Mouse (Mus musculus) megakaryocyte progenitor cell, adult 5-6 weeks (primary cell): Measurements from ENCODE around the gene Kidins220. TPM values are rescaled to one million over a fixed set of nuclear protein-coding genes. Genes with fewer than 3 reads are reported as not detected.

Experiments used
- ATAC-seq: replicated peaks from 2 replicates; pipeline ENCODE4 v1.8.0; 2016; ENCODE audit warnings: mild to moderate bottlenecking, moderate TSS enrichment, inconsistent platforms; ENCODE audit not compliant: poor library complexity
- total RNA-seq, 2 experiments: library from RNA; stranded (forward) in 1 of 2; stranded (reverse) in 1 of 2; fragments of 157-497, 149-512 nt in 1 of 2; fragments of 200-1000 nt in 1 of 2; gene quantifications; 2 replicates each; pipeline versions ENCODE4 v1.2.3 to v1.2.4; 2015 to 2017

The Kidins220 gene
- total RNA-seq, 2 experiments from 2014 or later = 29.4 to 48.5 TPM

DNA sequence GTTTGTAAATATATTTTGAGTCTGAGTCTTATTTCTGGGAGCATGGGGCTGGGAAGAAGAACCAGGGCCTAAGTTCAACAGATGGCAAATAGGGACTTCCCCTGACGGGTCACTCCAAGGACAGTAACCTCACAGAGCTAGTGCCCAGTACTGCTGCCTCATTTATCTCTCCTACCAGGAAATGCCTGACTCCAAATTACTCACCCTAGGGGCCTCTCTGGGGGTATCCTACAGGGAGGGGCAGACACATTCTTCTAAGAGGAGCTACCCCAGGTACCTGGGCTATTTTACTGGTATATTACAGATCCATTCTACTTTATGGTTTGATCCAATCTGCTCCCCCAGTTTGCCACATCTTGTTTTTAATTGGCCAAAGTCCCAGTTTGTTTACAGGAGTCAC, 114.7 kb downstream of the Kidins220 start:
- no peak for ATAC-seq

DNA sequence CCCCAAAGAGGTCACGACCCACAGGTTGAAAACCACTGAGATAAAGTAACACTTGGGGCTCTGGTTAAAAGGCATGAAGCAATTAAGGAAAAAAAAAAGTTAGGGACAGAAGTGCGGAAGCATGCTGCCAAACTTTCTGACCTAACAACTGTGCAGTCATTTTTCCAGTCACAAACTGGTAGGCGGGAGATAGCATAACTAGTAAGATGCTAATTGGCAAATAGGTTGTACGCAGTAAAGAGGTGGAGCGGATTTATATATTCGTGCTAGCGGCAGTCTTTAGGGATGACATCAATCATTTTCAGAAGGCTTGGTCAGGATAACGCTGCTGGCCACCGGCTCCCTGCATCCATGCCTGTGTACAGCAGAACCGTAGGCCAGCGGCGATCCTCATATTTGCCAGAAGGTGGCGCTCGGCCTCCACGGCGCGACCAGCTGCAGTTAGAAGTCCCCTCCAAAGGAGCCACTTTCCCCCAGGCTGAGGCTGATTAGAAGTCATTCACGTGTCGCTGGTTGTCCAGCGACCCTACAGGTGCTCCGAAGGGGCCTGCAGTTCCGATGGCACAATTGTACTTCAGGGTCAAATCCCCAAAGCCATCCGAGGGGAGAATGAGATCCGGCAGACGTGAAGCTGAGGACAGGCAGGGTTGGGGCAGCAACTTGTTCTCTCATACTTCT, 117.4 kb downstream of the Kidins220 start:
- ATAC-seq = peak; percentile 73

DNA sequence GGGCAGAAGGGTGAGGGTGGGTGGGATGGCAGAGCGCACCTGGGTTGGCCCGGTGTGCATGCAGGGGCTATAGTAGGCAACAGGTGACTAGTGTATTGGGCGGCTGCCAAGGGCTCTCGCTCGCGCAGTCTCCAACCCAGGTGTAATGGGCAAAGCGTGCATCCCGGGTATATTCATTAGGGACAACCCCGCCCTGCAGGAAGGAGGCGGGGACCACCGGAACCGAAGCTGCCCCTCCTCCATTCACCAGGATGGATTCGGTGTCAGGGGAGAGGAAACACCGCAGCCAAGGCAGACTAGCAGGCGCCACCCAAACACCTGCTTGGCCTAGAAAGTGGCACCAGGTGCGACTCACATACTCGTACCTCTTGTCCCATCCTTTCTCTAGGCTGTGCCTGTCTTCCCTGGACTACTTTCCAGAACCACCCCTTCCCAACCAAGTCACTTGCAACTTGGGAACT, 118.1 kb downstream of the Kidins220 start:
- ATAC-seq = no peak

DNA sequence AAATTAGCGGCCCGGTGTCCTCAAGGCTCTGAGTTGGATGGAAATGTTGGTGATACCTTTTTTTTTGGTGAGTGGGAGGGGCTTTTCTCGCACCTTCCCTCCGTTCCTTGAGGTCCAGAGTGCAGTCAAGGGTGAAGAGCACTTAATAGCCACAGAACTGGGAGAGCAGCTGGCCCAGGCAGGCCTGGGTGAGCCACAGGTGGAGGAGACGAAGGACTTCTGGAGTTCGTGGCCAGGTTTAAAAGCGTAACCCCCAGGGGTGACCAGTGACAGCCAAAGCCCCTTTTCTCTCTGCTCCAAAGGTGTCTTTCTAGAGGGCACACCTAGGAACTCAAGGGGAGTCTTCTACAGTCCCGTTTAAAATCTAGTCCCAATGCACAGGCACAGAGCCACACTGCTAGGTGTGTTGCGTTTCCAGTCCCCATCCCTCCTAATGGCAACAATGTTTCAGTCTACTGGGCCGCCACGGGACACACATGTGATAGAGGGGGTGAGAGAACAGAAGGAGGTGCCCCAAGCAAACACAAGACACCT, 118.6 kb downstream of the Kidins220 start:
- ATAC-seq = no peak

DNA sequence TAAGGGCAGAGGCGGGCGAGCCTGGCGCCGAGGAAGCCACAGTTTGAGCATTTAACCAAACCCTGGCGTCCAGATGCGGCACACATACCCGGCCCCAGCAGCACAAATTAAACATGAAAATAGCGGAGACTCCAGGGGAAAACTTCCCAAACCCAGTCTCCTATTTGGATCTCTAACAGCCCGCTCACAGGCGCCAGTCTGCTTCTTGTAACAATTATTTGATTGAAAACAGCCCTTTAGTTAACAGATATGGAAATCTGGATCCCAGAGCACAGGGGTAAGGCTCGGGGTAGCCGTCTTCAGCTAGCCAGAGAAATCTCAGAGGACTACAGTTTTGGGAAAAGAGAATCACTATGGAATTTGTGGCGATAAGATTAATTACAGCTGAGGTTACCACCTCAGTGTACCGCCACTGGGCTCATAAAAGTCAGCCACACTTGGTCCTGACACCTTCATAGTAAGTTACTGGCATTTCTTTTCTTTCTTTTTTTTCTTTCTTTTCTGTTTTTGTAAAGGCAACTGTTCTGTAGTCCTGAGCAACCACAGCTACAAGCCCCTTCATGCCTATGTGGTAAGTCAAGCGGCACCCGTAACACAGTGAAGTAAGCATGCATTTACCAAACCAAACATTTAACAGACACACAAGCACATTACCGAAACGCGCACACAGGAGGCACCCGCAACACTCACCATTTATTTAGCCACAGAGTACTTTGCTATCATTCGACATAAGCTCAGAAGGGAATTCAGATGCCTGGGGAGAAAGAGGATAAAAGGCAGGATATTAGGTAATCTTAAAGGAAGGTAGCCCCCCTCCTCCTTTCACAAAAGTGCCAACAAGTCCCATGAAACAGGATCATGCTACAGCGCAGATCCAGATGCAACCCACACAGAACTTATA, 120.1 kb downstream of the Kidins220 start:
- no peak for ATAC-seq

DNA sequence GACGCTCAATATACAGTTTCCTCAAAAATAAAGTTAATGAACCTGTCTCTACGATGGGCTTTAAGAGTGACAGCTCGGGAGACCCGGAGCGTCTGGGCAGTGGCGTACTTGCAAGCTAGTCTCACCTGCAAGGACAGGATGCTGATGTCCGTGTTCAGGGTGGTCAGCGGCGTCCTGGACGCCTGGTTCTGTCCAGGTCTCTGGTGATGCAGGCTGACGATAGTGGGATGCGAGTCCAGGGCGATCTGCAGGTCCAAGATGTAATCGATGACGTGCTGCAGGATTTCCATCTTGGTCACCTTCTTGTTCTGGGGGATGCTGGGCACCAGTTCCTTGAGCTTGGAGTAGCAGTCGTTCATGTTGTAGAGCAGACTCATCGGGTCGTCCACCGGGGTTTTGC, 120.8 kb downstream of the Kidins220 start:
- peak; percentile 2 for ATAC-seq

DNA sequence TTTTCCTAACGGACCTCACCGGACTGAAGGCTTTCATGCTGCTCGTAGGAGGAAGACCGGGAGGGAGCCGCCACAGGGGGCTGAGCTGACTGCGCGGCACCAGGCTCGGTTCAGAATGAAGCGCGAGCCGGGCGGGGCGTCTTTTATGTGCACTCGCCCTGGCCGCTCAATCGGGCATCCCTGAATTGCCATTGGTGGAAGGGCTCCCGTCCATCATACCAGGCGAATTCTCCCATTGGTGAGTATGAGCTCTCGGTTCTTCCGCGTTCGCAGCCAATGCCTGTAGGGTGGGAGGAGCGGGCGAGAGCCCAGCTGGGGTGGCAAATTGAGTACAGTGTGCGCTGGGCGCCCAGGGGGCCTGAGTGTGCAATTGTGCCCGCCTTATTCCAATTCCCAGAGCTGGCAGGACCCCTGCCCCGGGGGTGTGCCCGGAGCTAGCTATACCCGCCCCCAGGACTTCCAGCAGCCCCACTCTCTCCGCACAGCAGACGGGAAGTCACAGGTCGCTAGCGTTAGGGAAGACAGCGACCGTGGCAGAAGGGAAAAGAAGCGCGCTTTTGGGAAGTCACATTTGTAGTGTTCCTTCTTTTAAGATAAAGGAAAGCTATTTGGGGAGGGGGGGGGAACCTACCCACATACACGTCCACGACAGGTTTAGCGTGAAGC, 121.4 kb downstream of the Kidins220 start:
- peak; percentile 84 for ATAC-seq

DNA sequence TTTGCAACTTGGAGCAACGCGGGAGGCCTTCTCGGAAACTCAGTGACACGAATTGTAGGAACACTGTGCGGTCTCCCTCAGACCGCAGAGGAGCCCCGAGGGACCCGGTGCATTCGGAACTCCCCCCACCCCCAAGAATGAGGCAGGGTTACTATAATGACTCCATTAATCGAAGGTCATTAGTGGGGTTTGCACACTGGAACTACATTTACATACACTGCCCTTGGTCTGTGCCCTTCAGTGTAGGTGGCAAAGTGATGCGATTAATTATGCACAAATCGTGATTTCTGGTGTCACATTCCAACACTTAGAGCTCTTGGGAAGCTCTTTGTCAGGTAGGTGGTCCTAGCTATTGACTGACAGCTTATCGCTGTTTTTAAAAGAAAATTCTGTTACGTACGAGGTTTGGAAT, 121.9 kb downstream of the Kidins220 start:
- no peak for ATAC-seq

DNA sequence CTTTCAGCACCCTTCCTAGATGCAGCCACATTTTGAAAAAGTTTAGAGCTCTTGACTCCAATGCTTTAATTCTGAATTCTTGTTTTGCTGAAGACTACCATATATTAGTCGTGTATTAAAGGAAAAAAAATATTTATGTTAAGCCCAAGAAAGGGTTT, 122.2 kb downstream of the Kidins220 start, which contains the start of gene Id2:
Id2 (minus strand) TSS at position 89 of the 158 bp plus-strand sequence.
- no peak for ATAC-seq

DNA sequence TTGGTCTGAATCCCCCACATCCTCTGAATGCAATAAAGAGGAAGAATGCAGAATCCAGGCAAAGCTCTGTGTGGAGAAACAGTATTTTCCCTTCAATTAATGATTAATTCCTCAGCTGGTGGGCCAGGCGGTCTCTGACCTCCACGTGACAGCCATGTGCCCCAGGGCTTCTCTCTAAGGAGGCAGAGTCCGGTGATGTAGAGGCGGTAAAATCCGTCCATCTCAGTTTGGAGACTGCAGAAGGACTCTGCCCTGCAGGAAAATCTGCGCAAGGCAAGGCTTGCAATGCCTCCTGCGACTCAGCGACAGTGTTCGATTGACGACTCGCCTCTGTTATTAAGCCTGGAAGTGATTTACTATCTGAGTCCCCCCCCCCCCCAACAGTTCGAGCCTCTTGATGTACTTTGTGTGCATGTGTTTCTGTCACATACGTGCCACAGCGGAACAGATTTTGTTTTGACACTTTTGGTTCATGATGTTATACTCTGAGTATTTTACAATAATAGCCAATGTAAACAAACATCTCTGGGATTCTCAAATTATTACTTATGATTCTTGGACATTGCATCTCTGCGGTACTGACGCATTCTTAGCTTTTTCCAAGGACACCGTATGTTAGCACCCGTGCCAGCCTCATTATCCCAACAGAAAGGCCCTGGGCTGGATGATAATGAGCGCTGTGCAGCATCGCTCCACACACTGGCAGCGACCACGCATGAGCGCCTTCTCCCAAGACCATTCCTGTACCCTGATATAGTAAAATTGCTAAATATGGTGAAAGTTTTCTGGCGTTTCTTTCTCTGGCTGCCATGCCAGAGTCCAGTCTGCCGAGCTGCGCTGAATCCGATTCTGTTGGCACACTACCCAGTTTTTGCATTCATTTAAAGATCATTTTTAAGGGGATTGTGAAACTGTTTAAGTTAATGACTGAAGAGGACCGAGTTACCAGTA, 122.8 kb downstream of the Kidins220 start:
- no peak for ATAC-seq

DNA sequence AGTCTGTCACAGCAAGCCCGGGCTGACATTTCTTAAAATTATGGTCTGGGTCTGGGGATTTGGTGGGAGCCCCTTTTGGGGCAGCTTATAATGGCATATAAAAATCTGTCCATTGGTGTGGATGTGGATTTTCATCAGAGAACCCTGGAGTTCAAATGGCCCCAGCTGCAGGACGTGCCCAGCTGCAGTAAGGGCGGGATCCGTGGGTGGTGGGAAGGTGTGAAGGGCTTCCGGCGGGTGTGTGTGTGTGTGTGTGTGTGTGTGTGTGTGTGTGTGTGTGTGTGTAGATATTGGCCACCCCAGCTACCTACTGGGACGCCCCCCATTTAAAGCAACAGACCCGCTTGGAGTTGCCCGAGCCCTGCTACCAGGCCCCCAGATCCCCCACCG, 123.4 kb downstream of the Kidins220 start:
- no peak for ATAC-seq

DNA sequence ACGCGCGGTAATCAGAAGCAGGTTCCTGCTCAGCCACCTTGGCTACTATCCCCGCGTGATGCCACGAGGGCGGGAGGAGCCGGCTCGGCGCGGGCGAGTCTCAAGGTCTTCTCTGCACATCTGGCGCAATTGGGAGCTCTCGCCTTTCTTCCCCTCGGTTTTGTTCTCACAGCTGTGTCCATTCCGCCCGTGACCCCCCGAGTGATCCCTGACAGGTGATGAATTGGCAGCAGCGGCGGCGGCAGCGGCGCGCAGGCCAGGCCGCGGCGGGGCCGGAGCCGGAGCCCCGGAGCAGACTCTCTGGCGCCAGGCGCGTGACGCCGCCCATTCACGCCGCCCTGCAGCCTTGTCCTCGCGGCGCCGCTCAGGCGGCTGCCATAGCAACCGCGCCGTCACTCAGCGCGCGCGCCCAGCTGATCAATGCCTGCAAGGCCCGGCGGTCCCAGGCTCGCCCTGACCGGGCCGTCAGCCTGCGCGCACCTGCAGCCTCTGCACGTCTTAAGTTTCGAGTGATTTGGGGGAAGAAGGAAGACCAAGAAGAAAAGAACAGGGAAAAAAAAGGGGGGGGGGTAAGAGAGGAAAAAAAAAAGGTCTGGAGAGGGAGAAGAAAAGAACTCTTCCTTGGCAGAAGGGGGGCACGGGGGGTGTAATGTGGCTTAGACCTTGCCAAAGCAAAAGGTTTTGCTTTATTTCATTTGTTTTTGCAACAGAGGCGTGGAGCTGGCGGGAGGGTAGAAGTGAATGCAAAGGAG, 124.0 kb downstream of the Kidins220 start:
- peak; percentile 51 for ATAC-seq

DNA sequence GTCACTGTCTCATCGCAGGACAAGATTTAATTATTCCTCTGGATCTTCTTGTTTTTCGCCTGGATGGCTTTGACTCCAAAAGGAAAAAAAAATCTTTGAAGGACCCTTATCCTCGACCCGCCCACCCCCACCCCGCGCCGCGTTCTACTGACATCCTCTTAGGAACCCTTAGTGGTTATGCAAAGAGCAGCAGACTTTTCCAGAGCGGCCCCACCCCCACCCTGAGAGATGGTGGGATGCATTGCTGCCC, 124.5 kb downstream of the Kidins220 start:
- ATAC-seq = no peak

DNA sequence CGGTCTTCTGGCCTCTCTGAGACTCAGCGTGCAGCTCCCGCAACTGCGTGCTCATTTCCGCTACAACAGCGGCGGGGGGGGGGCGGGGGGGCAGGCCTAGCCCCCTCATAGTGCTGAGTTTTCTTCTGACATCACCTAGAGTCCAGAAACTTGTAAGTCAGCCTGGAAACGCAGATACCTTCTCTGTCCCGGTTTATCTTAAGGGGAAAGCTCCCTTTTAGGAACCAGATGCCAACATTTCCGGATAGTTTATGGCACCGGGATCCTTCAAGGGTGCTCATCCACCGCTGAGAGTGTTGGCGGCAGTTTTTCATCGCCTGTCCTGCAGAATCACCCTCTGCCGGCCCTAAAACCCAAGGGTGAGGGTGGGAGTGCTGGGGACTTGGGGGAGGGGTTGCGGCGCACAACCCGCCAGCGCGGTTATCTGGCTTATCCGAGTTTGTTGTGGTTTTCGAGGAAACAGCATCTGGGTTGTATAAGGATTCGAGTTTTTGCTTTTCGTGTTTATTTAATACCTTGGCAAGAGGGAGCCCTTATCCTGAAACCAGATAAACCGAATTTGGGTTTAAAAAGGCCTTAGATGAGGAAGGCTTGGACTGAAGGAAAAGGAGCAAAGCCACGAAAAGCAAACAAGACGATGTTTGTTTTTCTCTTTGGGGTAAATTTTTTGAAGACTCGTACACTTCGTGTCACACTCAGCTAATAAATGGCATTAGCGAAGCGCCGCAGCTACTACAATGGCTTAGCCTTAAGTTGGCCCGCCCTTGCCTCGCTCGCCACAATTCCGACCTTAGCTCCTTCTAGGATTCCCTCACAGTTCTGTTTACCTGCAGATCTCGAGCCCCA, 125.1 kb downstream of the Kidins220 start:
- no peak for ATAC-seq

DNA sequence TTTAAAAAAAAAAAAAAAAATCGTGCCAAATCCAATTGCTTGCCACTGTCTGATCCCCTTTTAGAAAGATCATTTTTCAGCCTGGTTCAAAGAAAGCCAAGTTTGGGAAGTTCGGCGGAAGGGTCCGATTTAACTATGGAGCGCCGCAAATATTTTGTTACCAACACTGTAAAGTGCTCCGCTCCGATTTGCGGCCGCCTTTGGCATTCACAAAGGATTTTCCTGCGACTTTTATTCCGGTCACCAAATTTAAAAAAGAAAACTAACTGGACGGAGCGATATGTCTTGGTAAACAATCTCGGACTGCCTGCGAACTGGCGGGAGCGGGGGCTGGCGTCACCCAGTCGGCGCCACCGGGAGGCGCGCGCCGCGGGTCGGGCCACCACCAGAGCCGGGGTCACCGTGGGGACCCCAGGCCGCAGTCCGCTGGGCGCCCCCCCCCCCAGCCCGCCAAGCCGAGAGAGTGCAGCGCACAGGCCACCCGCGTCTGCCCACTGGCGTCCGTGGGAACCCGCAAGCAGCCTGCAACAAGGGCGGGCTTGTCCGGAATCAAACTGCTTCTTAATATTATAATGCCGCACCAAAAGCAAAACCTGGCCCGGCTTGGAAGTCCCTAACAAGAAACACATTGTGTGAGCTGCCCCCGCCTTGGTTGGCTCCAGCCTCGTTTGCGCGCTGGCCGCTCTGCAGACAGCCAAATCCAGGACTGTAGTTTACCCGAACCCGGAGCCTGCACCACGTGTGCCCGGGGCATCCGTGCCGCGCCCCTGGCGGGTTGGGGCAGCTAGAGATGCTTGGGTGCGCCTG, 125.9 kb downstream of the Kidins220 start:
- no peak for ATAC-seq

DNA sequence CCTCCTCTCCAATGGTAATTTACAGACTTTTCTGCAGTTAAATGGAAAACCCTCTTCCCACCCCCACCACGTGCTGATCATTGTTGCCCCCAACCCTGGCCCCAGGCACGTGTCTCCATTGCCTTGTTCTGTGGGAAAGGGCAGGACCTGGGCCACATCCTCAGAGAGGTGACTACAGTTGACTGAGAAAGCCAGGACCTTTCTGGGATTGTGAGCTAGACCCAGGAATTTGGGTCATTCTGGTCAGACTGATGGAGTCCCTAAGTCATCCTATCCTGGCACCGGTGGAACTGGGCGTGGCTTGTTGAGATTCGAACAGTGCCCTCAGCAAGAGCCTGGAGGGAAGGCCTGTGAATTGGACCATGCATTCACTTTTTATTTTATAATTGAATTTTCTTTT, 126.7 kb downstream of the Kidins220 start:
- ATAC-seq = no peak

DNA sequence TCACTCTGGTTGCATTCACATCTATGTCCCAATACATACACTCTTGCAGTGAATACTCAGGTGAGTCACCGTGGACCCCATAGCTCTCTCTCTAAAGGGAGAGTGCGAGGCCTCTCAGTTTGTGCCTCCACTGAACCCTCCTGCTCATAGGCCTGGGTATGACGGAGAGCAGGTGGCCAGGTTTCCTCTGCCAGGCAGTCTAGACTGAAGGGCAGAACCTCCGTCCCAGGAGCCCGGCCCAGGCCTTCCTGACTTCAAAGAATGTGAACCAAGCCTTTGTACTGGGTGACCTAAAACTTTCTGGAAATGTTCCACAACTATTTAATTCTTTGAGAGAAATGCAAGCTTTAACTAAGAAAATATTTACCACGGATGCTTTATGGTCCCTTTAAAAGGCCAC, 129.2 kb downstream of the Kidins220 start:
- no peak for ATAC-seq

DNA sequence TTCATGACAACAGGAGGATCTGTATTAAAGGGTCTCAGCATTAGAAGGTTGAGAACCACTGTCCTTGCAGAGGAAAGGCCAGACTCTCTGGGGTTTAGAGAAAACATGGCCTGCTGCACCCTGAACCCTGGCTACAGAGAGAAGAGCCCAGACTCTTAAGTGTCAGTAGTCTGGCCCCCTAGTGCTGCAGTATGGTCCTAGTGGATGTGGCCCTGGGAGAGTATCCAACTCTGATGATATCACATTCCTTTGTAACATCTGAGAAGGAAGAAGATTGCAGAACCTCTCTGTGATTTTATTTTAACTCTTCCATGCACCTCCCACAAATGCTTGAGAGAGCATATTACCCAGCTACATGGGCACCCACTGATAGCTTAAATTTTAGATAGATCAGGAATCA, 129.8 kb downstream of the Kidins220 start:
- ATAC-seq = no peak
